Mouse (Mus musculus): Measurements from ENCODE around the gene Fam81b. TPM values are rescaled to one million over a fixed set of nuclear protein-coding genes. Genes with fewer than 3 reads are reported as not detected.
A peak's percentile ranks its signal among the peaks of the same experiment; 100 is the strongest.

The Fam81b gene
- total RNA-seq, 2 experiments from 2014 or later = not detected

- peak in 1 of 2 experiments; percentile 42 for DNase-seq (ENCODE audit: extremely low spot score in 1 of 2, low spot score in 2 of 2)
- intact Hi-C loops (cut with DNase I) = no loop called here
- no peak for TF ChIP-seq CTCF (IDR thresholded peaks at IDR 0.05)
- no peak overlapping the region for H3K4me3 ChIP-seq
- no peak overlapping the region for H3K27ac ChIP-seq
These were observed 115.7 kb downstream of the Fam81b start for GRCm38 (mm10) chr13:76189190-76189589.

GRCm38 (mm10) chr13:76187651-76188050, 117.2 kb downstream of the Fam81b start:
- no peak overlapping the region for H3K4me3 ChIP-seq
- no peak for DNase-seq (ENCODE audit: extremely low spot score in 1 of 2, low spot score in 2 of 2)
- H3K27ac ChIP-seq = no peak overlapping the region
- TF ChIP-seq CTCF (IDR thresholded peaks at IDR 0.05) = no peak
- intact Hi-C loops (cut with DNase I) = no loop called here

GRCm38 (mm10) chr13:76178700-76179099, 126.2 kb downstream of the Fam81b start:
- TF ChIP-seq CTCF (IDR thresholded peaks at IDR 0.05) = no peak
- DNase-seq (ENCODE audit: extremely low spot score in 1 of 2, low spot score in 2 of 2) = no peak
- intact Hi-C loops (cut with DNase I) = no loop called here
- Histone ChIP-seq H3K27ac (no peak overlapping the region), H3K4me3 (no peak overlapping the region)

GRCm38 (mm10) chr13:76174297-76174696, 130.6 kb downstream of the Fam81b start:
- H3K4me3 ChIP-seq = no peak overlapping the region
- TF ChIP-seq CTCF (IDR thresholded peaks at IDR 0.05) = no peak
- no peak for DNase-seq (ENCODE audit: extremely low spot score in 1 of 2, low spot score in 2 of 2)
- intact Hi-C loops (cut with DNase I) = no loop called here
- H3K27ac ChIP-seq = no peak overlapping the region

GRCm38 (mm10) chr13:76160587-76160986, 144.3 kb downstream of the Fam81b start:
- intact Hi-C loops (cut with DNase I) = no loop called here
- no peak overlapping the region for H3K4me3 ChIP-seq

GRCm38 (mm10) chr13:76157508-76157907, 147.4 kb downstream of the Fam81b start:
- Histone ChIP-seq H3K27ac (no peak overlapping the region), H3K4me3 (no peak overlapping the region)
- intact Hi-C loops (cut with DNase I) = no loop called here
- TF ChIP-seq CTCF (IDR thresholded peaks at IDR 0.05) = no peak
- DNase-seq (ENCODE audit: extremely low spot score in 1 of 2, low spot score in 2 of 2) = no peak

More at GRCm38 (mm10) chr13:76160587-76160986, 144.3 kb downstream of the Fam81b start:
- H3K27ac ChIP-seq = no peak overlapping the region
- DNase-seq (ENCODE audit: extremely low spot score in 1 of 2, low spot score in 2 of 2) = no peak
- no peak for TF ChIP-seq CTCF (IDR thresholded peaks at IDR 0.05)

- Histone ChIP-seq H3K4me3 (no peak overlapping the region), H3K27ac (no peak overlapping the region)
- no peak for DNase-seq (ENCODE audit: extremely low spot score in 1 of 2, low spot score in 2 of 2)
- intact Hi-C loops (cut with DNase I) = no loop called here
- no peak for TF ChIP-seq CTCF (IDR thresholded peaks at IDR 0.05)
These were observed 147.8 kb downstream of the Fam81b start for GRCm38 (mm10) chr13:76157099-76157498.

Small RNAs within 50 kb of the gene (microRNA-seq; reads per million reads assigned to microRNA genes)
- 0 reads per million in 2 experiments for gene Gm24025

Other genes with a start within 250 kb of the Fam81b start
- 1 to 10 TPM; 3.4 to 4.2 TPM for gene Gpr150, start 248.1 kb downstream of the Fam81b start, total RNA-seq (2021)
- 1 to 10 TPM; 4.3 to 6.6 TPM for gene Arsk, start 206.4 kb downstream of the Fam81b start, total RNA-seq (2021)
- 10 to 100 TPM; 18.6 to 19.6 TPM for gene Ttc37, start 206.3 kb downstream of the Fam81b start, total RNA-seq (2021)
- gene Mctp1, start 79.5 kb upstream of the Fam81b start, total RNA-seq (2021) = 10 to 100 TPM; 38.9 to 46.2 TPM